Mouse (Mus musculus): ENCODE measurements around the gene U2af2. TPM values are rescaled to one million over a fixed set of nuclear protein-coding genes. Genes with fewer than 3 reads are reported as not detected.
A peak's percentile ranks its signal among the peaks of the same experiment; 100 is the strongest.

U2af2 gene
- polyA plus RNA-seq, 1 experiment from 2014 or later = 148 TPM

- no peak for ATAC-seq (ENCODE audit: low FRiP score, low read depth)
Measured at GRCm38 (mm10) chr7:5080815-5081214, 18.9 kb downstream of the U2af2 start.

GRCm38 (mm10) chr7:5081241-5081640 lies 19.3 kb downstream of the U2af2 start:
- Histone ChIP-seq H3K4me1 (peaks cover 10% of the 10 kb centered on the region), H3K9ac (replicated peaks) (peak overlapping the region; percentile 97), H3K36me3 (peaks cover 52% of the 10 kb centered on the region), H3K27me3 (no peaks in the 10 kb centered on the region), H3K9me3 (no peaks in the 10 kb centered on the region), H3K4me3 (peak overlapping the region; percentile 99), H3K4me2 (replicated peaks) (peak overlapping the region; percentile 83), H3K27ac (replicated peaks) (no peak overlapping the region)
- no peak for ATAC-seq (ENCODE audit: low FRiP score, low read depth)
- WGBS = 68% methylated on average over 6 of the region's 6 CpGs

More at GRCm38 (mm10) chr7:5080815-5081214, 18.9 kb downstream of the U2af2 start:
- Histone ChIP-seq H3K36me3 (peaks cover 52% of the 10 kb centered on the region), H3K4me3 (peak overlapping the region; percentile 99), H3K4me1 (peaks cover 10% of the 10 kb centered on the region), H3K27me3 (no peaks in the 10 kb centered on the region), H3K9ac (replicated peaks) (peak overlapping the region; percentile 97), H3K4me2 (replicated peaks) (peak overlapping the region; percentile 83), H3K9me3 (no peaks in the 10 kb centered on the region), H3K27ac (replicated peaks) (peak overlapping the region; percentile 89)
- WGBS = 20% methylated on average over 6 of the region's 6 CpGs

GRCm38 (mm10) chr7:5081939-5082338 lies 20.0 kb downstream of the U2af2 start:
- H3K4me3 ChIP-seq = no peak overlapping the region
- no peak overlapping the region for H3K27ac ChIP-seq (replicated peaks)
- no peaks in the 10 kb centered on the region for H3K9me3 ChIP-seq
- ATAC-seq (ENCODE audit: low FRiP score, low read depth) = no peak
- no peak overlapping the region for H3K9ac ChIP-seq (replicated peaks)
- H3K4me1 ChIP-seq = peaks cover 10% of the 10 kb centered on the region
- H3K27me3 ChIP-seq = no peaks in the 10 kb centered on the region
- H3K36me3 ChIP-seq = peaks cover 47% of the 10 kb centered on the region
- no peak overlapping the region for H3K4me2 ChIP-seq (replicated peaks)
- 94% methylated on average over 2 of the region's 2 CpGs for WGBS

- 94% methylated on average over 18 of the region's 18 CpGs for WGBS
- H3K27me3 ChIP-seq = no peaks in the 10 kb centered on the region
- H3K4me2 ChIP-seq (replicated peaks) = no peak overlapping the region
- H3K27ac ChIP-seq (replicated peaks) = no peak overlapping the region
- no peaks in the 10 kb centered on the region for H3K9me3 ChIP-seq
- no peak overlapping the region for H3K9ac ChIP-seq (replicated peaks)
- no peak for ATAC-seq (ENCODE audit: low FRiP score, low read depth)
- no peak overlapping the region for H3K4me3 ChIP-seq
- H3K36me3 ChIP-seq = peaks cover 39% of the 10 kb centered on the region
- H3K4me1 ChIP-seq = peaks cover 10% of the 10 kb centered on the region
Measured at GRCm38 (mm10) chr7:5083325-5084105, 21.6 kb downstream of the U2af2 start.

GRCm38 (mm10) chr7:5085512-5085911 lies 23.6 kb downstream of the U2af2 start:
- Histone ChIP-seq H3K4me1 (peaks cover 10% of the 10 kb centered on the region), H3K4me2 (replicated peaks) (no peak overlapping the region), H3K27me3 (no peaks in the 10 kb centered on the region), H3K9me3 (no peaks in the 10 kb centered on the region), H3K9ac (replicated peaks) (no peak overlapping the region), H3K4me3 (no peak overlapping the region), H3K27ac (replicated peaks) (no peak overlapping the region), H3K36me3 (peaks cover 47% of the 10 kb centered on the region)
- WGBS = 94% methylated on average over 1 of the region's 1 CpGs
- no peak for ATAC-seq (ENCODE audit: low FRiP score, low read depth)

- ATAC-seq (ENCODE audit: low FRiP score, low read depth) = no peak
- H3K4me1 ChIP-seq = no peaks in the 10 kb centered on the region
- H3K27ac ChIP-seq (replicated peaks) = no peak overlapping the region
- no peak overlapping the region for H3K4me2 ChIP-seq (replicated peaks)
- no peak overlapping the region for H3K4me3 ChIP-seq
- H3K9me3 ChIP-seq = no peaks in the 10 kb centered on the region
- H3K9ac ChIP-seq (replicated peaks) = no peak overlapping the region
- H3K36me3 ChIP-seq = peaks cover 60% of the 10 kb centered on the region
- WGBS = 82% methylated on average over 5 of the region's 5 CpGs
- no peaks in the 10 kb centered on the region for H3K27me3 ChIP-seq
Measured at GRCm38 (mm10) chr7:5086921-5087440, 25.0 kb downstream of the U2af2 start.

GRCm38 (mm10) chr7:5087886-5088285 lies 25.9 kb downstream of the U2af2 start:
- Histone ChIP-seq H3K4me1 (no peaks in the 10 kb centered on the region), H3K9ac (replicated peaks) (no peak overlapping the region), H3K9me3 (no peaks in the 10 kb centered on the region), H3K4me2 (replicated peaks) (no peak overlapping the region), H3K36me3 (peaks cover 69% of the 10 kb centered on the region), H3K27me3 (no peaks in the 10 kb centered on the region), H3K4me3 (no peak overlapping the region), H3K27ac (replicated peaks) (no peak overlapping the region)
- 95% methylated on average over 4 of the region's 4 CpGs for WGBS
- no peak for ATAC-seq (ENCODE audit: low FRiP score, low read depth)

GRCm38 (mm10) chr7:5089853-5090252 lies 27.9 kb downstream of the U2af2 start:
- no peak overlapping the region for H3K9ac ChIP-seq (replicated peaks)
- H3K4me1 ChIP-seq = no peaks in the 10 kb centered on the region
- no peaks in the 10 kb centered on the region for H3K9me3 ChIP-seq
- no peak overlapping the region for H3K4me2 ChIP-seq (replicated peaks)
- no peaks in the 10 kb centered on the region for H3K27me3 ChIP-seq
- WGBS = 96% methylated on average over 15 of the region's 15 CpGs
- ATAC-seq (ENCODE audit: low FRiP score, low read depth) = no peak
- peaks cover 76% of the 10 kb centered on the region for H3K36me3 ChIP-seq
- no peak overlapping the region for H3K27ac ChIP-seq (replicated peaks)
- H3K4me3 ChIP-seq = no peak overlapping the region

- no peaks in the 10 kb centered on the region for H3K9me3 ChIP-seq
Measured at GRCm38 (mm10) chr7:5091008-5091728, 29.2 kb downstream of the U2af2 start.

GRCm38 (mm10) chr7:5092381-5092780 lies 30.4 kb downstream of the U2af2 start:
- H3K27me3 ChIP-seq = no peaks in the 10 kb centered on the region
- H3K9me3 ChIP-seq = no peaks in the 10 kb centered on the region
- no peak overlapping the region for H3K4me3 ChIP-seq
- H3K36me3 ChIP-seq = peaks cover 85% of the 10 kb centered on the region
- H3K27ac ChIP-seq (replicated peaks) = no peak overlapping the region
- H3K4me1 ChIP-seq = no peaks in the 10 kb centered on the region
- H3K4me2 ChIP-seq (replicated peaks) = no peak overlapping the region
- no peak overlapping the region for H3K9ac ChIP-seq (replicated peaks)
- 86% methylated on average over 6 of the region's 6 CpGs for WGBS
- no peak for ATAC-seq (ENCODE audit: low FRiP score, low read depth)

More at GRCm38 (mm10) chr7:5091008-5091728, 29.2 kb downstream of the U2af2 start:
- Histone ChIP-seq H3K9ac (replicated peaks) (no peak overlapping the region), H3K4me2 (replicated peaks) (no peak overlapping the region), H3K4me3 (no peak overlapping the region), H3K36me3 (peaks cover 78% of the 10 kb centered on the region), H3K27ac (replicated peaks) (no peak overlapping the region), H3K4me1 (no peaks in the 10 kb centered on the region), H3K27me3 (no peaks in the 10 kb centered on the region)
- ATAC-seq (ENCODE audit: low FRiP score, low read depth) = no peak
- 93% methylated on average over 15 of the region's 15 CpGs for WGBS

- Histone ChIP-seq H3K4me1 (no peaks in the 10 kb centered on the region), H3K4me3 (no peak overlapping the region), H3K4me2 (replicated peaks) (no peak overlapping the region), H3K27me3 (no peaks in the 10 kb centered on the region), H3K9me3 (no peaks in the 10 kb centered on the region), H3K27ac (replicated peaks) (no peak overlapping the region), H3K9ac (replicated peaks) (no peak overlapping the region), H3K36me3 (peaks cover 85% of the 10 kb centered on the region)
- 87% methylated on average over 21 of the region's 21 CpGs for WGBS
- ATAC-seq (ENCODE audit: low FRiP score, low read depth) = no peak
Measured at GRCm38 (mm10) chr7:5092831-5093510, 31.0 kb downstream of the U2af2 start.

GRCm38 (mm10) chr7:5098769-5099168 lies 36.8 kb downstream of the U2af2 start:
- Histone ChIP-seq H3K4me2 (replicated peaks) (no peak overlapping the region), H3K27ac (replicated peaks) (no peak overlapping the region), H3K9ac (replicated peaks) (no peak overlapping the region), H3K4me1 (no peaks in the 10 kb centered on the region), H3K9me3 (no peaks in the 10 kb centered on the region), H3K27me3 (no peaks in the 10 kb centered on the region), H3K36me3 (peaks cover 54% of the 10 kb centered on the region), H3K4me3 (no peak overlapping the region)
- no peak for ATAC-seq (ENCODE audit: low FRiP score, low read depth)
- 95% methylated on average over 5 of the region's 5 CpGs for WGBS
